Mouse (Mus musculus): Measurements from ENCODE around the gene Mettl24.

GRCm38 (mm10) chr10:40830312-40830711 is 147.2 kb downstream of the Mettl24 start:
- TF ChIP-seq SRF (IDR thresholded peaks at IDR 0.05; ENCODE audit: control insufficient read depth, insufficient read length, low read depth) = no peak
- no peak for TF ChIP-seq CEBPB (IDR thresholded peaks at IDR 0.05; ENCODE audit: insufficient read depth, poor library complexity, severe bottlenecking)

Measured in myocyte (in vitro differentiated cells).